Mouse (Mus musculus) T-cell, adult 2 months (primary cell): ENCODE measurements at regions not wholly inside any gene's neighbourhood (a gene's known extent, or its start where the extent isn't known, plus 50 kb on each side); places are given as distances from the start of the nearest gene placed in this dataset.

Source experiments
- DNase-seq: peaks from one replicate; pipeline ENCODE4 v3.0.0; 2022; ENCODE audit warnings: low spot score

GRCm38 (mm10) chr6:66012675-66013074 is 60.3 kb downstream of the 4930544G11Rik start:
- DNase-seq, result no peak

DNA sequence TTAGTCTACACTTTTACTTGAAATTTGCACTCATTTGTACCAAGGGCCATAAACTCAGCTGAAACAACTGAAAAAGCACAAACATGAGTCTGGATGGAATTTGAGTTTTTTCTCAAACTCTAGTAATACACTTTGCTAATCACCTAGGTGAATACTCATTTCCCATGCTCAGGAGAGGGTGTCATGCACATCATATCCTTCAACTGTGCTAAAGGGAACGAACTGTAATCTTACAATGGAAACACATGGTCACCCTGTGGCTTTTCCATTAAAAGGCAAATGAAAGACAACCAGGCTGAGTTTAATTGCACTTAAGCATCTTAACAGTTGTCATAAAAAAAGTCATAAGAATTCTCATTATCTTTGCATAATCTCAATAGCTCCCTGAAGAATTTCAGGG is 71.1 kb downstream of the 4930544G11Rik start:
- no peak for DNase-seq

DNA sequence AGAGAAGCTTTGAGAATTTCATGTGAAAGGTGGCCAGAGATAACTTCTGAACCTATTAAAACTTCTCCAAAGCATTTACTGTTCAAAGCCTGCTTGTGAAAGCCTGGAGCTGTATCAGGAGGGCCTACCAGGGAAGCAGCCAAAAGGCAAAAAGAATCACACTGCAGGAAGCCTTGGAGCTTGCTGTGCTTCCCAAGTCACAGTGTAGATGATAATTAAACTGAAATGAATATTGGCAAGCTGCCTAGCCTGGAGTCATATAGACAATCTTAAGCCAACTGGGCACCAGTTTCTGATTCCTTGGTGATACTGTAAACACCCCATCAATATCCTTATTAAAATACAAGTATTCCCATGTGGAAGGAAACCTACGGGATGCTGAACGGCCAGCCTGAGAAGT is 84.4 kb downstream of the 4930544G11Rik start:
- DNase-seq, result no peak

GRCm38 (mm10) chr6:66051852-66052251 is 99.4 kb downstream of the 4930544G11Rik start:
- DNase-seq, result no peak

- no peak for DNase-seq
These were observed 100.0 kb downstream of the 4930544G11Rik start for GRCm38 (mm10) chr6:66052386-66052785.

- no peak for DNase-seq
These were observed 100.8 kb downstream of the 4930544G11Rik start for GRCm38 (mm10) chr6:66053197-66053596.

DNA sequence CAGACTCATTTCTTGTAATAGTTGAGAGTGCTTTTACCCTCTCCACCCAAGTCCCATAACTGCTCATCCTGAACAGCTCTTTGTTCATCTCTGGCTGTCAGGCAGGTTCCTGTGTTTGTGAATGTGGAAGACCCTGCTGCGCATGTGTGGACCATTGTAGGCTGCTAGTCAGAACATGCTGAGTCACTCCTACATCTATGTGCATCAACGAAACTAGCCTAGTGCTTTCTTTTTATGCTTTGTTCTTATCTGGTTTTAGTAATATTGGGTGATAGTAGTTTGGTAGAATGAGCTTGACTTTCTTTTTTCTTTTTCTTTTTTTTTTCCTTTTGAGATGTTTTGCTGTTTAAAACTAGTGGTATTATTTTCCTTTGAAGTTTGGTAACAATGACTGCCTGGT is 116.5 kb downstream of the 4930544G11Rik start:
- DNase-seq, result no peak

DNA sequence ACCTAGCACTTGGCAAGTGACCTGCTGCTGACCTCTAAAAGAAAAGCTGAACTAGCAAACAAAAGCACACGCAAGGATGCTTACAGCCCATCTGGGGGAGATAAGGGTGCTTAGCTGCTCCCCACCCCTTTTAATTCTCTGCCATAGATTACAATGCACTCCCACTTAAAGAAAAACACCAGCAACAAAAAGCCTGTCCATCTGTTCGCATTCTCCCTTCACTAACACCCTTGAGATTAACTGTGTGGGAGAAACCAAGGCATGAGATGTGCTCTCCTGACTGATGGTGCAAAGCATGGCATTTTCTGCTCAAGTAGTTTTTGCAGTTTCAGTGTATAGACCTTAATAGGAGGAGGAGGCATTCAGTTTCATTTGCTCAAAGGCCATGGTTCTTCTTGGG is 125.0 kb downstream of the 4930544G11Rik start:
- DNase-seq, result no peak

DNA sequence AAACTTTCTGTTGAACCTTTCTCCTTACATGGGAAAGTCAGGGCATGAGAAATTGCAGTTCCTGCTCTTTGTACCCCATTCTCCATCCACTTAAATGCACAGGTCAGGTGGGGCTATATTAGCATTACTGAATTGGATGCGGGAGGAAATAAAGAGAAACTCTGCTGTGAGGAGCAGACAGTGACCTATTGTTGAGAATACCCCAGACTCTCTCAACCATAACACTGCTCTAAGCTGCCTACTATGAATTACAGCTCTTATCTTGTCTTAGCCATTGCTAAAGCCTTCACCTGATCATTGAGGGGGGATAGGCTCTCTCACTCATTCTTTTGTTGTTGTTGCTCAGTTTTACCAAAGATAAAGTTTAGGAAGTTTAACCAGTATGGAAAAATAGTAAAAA is 126.4 kb downstream of the 4930544G11Rik start:
- DNase-seq, result no peak

DNA sequence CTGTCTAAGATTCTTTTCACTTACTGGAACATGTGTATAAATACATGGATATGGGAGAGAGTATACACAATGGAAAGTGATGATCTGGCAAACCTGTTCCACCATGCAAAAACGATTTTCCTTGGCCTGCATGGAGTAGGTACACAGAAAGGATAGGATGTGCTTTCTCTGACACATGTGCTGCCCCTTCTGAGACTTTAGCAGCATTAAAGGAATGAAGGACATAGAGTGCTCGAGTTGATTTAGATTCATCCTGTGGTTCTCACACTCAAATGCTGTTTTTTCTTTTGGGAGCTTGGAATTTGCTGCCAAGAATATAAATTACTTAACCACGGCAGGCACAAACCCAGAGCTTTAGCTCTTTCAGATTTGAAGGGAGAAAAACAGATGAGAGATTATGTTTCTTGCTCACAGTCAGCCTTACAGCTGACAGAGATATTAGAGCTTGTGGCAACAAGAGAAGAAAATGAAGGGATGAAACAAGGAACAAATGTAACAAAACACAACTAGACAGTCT is 149.2 kb downstream of the 4930544G11Rik start:
- no peak for DNase-seq

GRCm38 (mm10) chr6:66114366-66114765 is 162.0 kb downstream of the 4930544G11Rik start:
- DNase-seq, result no peak

GRCm38 (mm10) chr6:66121479-66122183 is 169.2 kb downstream of the 4930544G11Rik start:
- DNase-seq, result no peak

GRCm38 (mm10) chr6:66124292-66124691 is 171.9 kb downstream of the 4930544G11Rik start:
- no peak for DNase-seq

GRCm38 (mm10) chr6:66151786-66152185 is 199.4 kb downstream of the 4930544G11Rik start:
- DNase-seq, result no peak

- DNase-seq, result peak; percentile 36
These were observed 202.4 kb downstream of the 4930544G11Rik start for GRCm38 (mm10) chr6:66154831-66155230.

- no peak for DNase-seq
These were observed 208.4 kb downstream of the 4930544G11Rik start for GRCm38 (mm10) chr6:66160805-66161204.

- no peak for DNase-seq
These were observed 216.5 kb downstream of the 4930544G11Rik start for GRCm38 (mm10) chr6:66168913-66169312.

- DNase-seq, result no peak
These were observed 245.6 kb downstream of the 4930544G11Rik start for GRCm38 (mm10) chr6:66197990-66198389.

- DNase-seq, result no peak
These were observed 247.9 kb downstream of the 4930544G11Rik start for GRCm38 (mm10) chr6:66200136-66200790.

DNA sequence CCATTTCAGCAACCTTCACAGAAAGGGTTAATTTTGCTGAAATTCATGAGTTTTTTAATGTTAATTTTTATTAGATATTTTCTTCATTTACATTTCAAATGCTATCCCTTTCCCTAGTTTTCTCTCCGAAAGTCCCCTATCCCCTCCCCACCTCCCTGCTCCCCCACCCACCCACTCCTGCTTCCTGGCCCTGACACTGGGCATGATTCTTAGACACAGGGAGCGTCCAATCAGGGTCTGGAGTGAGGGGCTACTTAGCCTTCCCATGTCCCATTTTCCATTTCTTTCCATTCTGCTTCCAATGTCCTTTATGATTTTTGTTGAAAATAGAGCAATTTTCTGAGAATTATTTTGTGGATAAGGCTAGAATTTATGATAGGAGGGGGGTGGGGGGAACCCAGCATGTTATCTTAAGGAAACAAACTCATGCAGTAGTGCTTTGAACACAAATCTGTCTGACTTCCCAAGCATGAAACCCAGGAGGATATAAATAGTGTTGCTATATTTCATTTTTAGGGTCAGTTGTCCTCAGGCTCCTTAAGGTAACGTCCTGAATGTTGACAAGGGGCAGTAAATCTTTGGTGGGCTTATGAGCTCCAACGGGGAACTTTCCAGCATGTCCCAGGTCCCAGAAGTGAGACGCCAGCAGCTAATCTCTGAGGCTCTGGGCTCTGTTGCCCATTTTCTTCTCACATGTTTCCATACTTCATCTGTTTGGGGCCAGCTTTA is 254.0 kb downstream of the 4930544G11Rik start:
- DNase-seq, result no peak

DNA sequence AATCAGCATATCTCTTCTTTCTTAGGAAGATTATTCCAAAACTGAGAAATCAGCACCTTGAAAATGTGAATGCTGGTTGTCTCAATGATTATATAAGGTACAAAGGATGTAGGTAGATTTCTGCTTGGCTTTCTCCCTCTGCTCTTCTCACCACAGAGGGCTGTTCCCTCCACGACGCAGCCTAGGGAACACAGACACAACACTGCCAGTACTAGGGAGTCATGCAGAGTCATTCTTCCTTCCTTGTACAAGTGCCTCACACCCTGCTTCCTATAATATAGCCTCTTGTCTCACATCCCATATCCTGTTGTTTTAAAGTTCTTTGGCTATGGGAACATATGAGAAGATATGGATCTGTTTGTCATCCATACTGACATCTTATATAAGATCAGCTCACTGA is 265.1 kb downstream of the 4930544G11Rik start:
- DNase-seq, result no peak

GRCm38 (mm10) chr6:66224164-66224903 is 271.9 kb downstream of the 4930544G11Rik start:
- DNase-seq, result peak; percentile 20
